Mouse (Mus musculus): ENCODE results near the gene Nbdy. TPM values are rescaled to one million over a fixed set of nuclear protein-coding genes. Genes with fewer than 3 reads are reported as not detected.

Gene Nbdy
- 10 to 100 TPM; 19.7 to 24.2 TPM for total RNA-seq (2021)
- 34.6 and 56.9 TPM in 2 replicates for polyA plus RNA-seq (2012; rRNA removed)
- long read RNA-seq, partial matches to known transcripts = 0 of 3 reads
- long read RNA-seq, other reads (novel, unspliced or antisense) = 0 of 3 reads

DNA sequence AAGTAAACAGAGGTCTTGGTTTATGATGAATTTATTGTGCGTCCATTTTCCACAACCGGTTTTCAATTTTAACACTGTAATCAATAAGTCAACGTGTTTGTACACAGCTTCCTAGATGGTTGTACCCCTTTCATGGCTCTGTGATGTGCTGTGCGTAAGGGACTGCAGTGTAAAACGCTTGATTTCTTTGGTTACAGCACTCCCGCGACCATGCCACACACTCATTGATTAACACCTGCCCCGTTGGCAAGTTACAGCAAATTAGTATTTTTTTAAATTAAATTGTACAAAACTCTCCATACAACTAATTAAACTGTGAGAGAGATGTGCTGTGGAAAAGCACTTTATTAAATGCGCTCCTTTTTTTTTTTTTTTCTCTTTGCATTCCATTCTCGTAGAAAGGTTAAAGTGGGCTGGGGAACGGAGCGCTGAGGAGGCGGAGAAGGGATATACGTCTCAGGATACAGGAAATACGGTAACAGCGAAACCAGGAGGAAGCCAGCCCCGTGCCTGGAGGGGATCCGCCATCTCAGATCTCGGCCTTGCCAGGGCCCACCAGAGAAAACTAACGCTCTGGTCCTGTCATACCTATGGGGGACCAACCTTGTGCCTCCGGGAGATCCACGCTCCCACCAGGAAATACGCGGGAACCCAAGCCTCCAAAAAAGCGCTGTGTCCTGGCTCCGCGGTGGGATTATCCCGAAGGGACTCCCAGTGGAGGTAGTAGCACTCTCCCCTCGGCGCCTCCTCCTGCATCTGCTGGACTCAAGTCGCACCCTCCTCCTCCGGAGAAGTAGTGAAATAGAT lies at the start of gene Nbdy:
Gene Nbdy (plus strand): TSS at position 481 of the 807 bp plus-strand sequence.
- 13% methylated on average over 32 of the region's 32 CpGs for WGBS
- H3K79me2 ChIP-seq (replicated peaks; ENCODE audit: control insufficient read depth, insufficient read depth, low read length) = no peaks in the 10 kb centered on the region
- peak within 1 kb of the TSS; percentile 58 for H3K4me3 ChIP-seq
- intact Hi-C loops (cut with DNase I) = no loop called here
- peak within 1 kb of the TSS; percentile 67 for H3K9ac ChIP-seq (ENCODE audit: low read depth, low read length)
- no peaks in the 10 kb centered on the region for H3K27me3 ChIP-seq (ENCODE audit: control insufficient read depth, insufficient read depth, low read length)
- H3K36me3 ChIP-seq (ENCODE audit: control insufficient read depth, insufficient read depth, low read length) = no peaks in the 10 kb centered on the region; the same call in 1 of the 2 replicates
- no peaks in the 10 kb centered on the region for H3K4me1 ChIP-seq (ENCODE audit: control insufficient read depth, insufficient read depth, low read length)
- TF ChIP-seq POLR2A (IDR thresholded peaks at IDR 0.05; ENCODE audit: insufficient read depth, low read depth, low read length) = peak; percentile 64
- TF ChIP-seq EP300 (IDR thresholded peaks at IDR 0.05; ENCODE audit: insufficient read depth, low read depth, low read length) = no peak
- no peak for TF ChIP-seq CTCF (IDR thresholded peaks at IDR 0.05)
- peak; percentile 66 to 68 for DNase-seq
- peak within 1 kb of the TSS; percentile 54 for H3K27ac ChIP-seq

DNA sequence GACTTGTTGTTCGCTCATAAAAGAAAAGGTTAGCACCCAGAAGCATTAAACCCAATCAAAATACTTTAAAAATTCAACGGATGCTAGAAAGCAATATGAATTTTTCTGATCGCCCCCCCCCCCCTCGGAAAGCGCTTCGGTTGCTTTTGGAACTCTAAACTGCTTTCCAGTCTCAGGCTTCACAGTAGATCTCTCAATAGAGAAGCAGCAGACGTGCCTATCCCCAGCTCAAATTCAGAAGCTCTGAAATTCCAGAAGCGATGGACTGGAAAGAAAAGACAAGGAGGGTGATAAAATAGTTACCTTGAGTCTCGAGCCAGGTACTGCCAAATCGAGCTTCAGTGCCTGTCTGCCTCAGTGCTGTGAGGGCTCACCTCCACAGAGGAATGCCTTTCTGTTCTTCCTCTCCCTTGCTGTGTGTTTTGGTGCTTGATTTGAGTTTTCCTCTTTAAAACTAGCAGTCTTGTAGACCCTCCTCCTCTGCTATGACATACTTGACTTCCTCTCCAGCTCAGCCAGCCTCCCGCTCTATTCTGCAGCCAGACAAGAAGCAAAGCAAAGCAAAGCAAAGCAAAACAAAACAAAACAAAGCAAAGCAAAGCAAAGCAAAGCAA lies 27.5 kb upstream of the Nbdy start, which contains the start of gene Kctd12b:
Gene Kctd12b (minus strand): TSS at position 610 of the 614 bp plus-strand sequence.
- H3K79me2 ChIP-seq (replicated peaks; ENCODE audit: control insufficient read depth, insufficient read depth, low read length) = no peaks in the 10 kb centered on the region
- H3K4me3 ChIP-seq = peak within 1 kb of the TSS; percentile 57
- H3K4me1 ChIP-seq (ENCODE audit: control insufficient read depth, insufficient read depth, low read length) = no peaks in the 10 kb centered on the region
- 22% methylated on average over 11 of the region's 11 CpGs for WGBS
- no peaks in the 10 kb centered on the region for H3K27me3 ChIP-seq (ENCODE audit: control insufficient read depth, insufficient read depth, low read length)
- no peaks in the 10 kb centered on the region for H3K36me3 ChIP-seq (ENCODE audit: control insufficient read depth, insufficient read depth, low read length)
- intact Hi-C loops (cut with DNase I) = loop anchor here (10.0 kb wide), 1 partner anchor 191 kb away; no protein-coding TSS in a partner anchor
- peak within 1 kb of the TSS; percentile 82 for H3K9ac ChIP-seq (ENCODE audit: low read depth, low read length)
- peak; percentile 79 for TF ChIP-seq POLR2A (IDR thresholded peaks at IDR 0.05; ENCODE audit: insufficient read depth, low read depth, low read length)
- TF ChIP-seq EP300 (IDR thresholded peaks at IDR 0.05; ENCODE audit: insufficient read depth, low read depth, low read length) = no peak
- peak; percentile 34 for DNase-seq
- H3K27ac ChIP-seq = peak within 1 kb of the TSS; percentile 82

DNA sequence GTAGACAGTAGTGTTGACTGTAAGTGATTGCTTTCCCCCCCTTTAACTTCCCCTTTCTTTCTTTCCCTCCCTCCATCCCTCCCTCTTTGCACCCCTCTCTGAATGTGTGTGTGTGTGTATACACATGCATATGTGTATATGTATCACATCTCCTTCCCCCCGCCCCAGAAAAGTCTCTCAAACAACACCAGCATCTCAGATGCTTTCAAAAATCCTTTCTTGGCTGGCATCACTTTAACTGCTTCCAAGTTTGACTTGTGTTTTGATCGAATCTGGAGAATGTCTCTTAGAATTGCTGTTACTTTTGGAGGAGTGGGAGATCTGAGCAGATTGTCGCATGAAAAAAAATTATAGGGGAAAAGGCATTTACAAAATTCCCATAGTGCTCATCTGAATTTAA lies 22.9 kb upstream of the Nbdy start:
- TF ChIP-seq POLR2A (IDR thresholded peaks at IDR 0.05; ENCODE audit: insufficient read depth, low read depth, low read length) (no peak), CTCF (IDR thresholded peaks at IDR 0.05) (no peak), EP300 (IDR thresholded peaks at IDR 0.05; ENCODE audit: insufficient read depth, low read depth, low read length) (no peak)
- 71% methylated on average over 3 of the region's 3 CpGs for WGBS

DNA sequence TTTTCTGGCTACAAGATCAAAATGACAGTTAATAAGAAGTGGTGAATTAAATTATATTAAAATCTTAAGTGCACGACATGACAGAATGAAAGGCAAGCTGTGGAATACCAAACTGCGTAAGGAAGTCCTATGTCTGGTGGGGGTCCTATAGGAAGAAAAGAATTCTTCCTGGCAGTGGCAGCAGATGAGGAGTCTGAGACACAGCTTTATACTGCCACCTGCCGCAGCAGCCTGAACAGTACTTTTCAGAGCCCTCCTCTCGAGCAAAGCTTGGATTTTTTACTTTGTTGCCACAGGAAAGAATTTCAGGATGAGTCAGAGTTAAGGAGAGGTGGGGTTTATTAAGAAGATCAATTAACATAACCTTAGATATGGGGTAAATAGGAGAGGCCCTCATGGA lies 15.7 kb upstream of the Nbdy start:
- DNase-seq = peak in 1 of 2 experiments; percentile 50
- Histone ChIP-seq H3K27me3 (ENCODE audit: control insufficient read depth, insufficient read depth, low read length) (no peaks in the 10 kb centered on the region), H3K9ac (ENCODE audit: low read depth, low read length) (no peak overlapping the region), H3K4me1 (ENCODE audit: control insufficient read depth, insufficient read depth, low read length) (no peaks in the 10 kb centered on the region), H3K36me3 (ENCODE audit: control insufficient read depth, insufficient read depth, low read length) (no peaks in the 10 kb centered on the region), H3K4me3 (no peak overlapping the region), H3K27ac (no peak overlapping the region), H3K79me2 (replicated peaks; ENCODE audit: control insufficient read depth, insufficient read depth, low read length) (no peaks in the 10 kb centered on the region)
- intact Hi-C loops (cut with DNase I) = loop anchor here (1.0 to 2.0 kb wide), 2 partner anchors 71 to 108 kb away; no protein-coding TSS in a partner anchor
- 33% methylated on average over 4 of the region's 4 CpGs for WGBS
- TF ChIP-seq CTCF (IDR thresholded peaks at IDR 0.05) = peak; percentile 80
- no peak for TF ChIP-seq EP300 (IDR thresholded peaks at IDR 0.05; ENCODE audit: insufficient read depth, low read depth, low read length)

More for the DNA sequence above, 22.9 kb upstream of the Nbdy start:
- no peak for DNase-seq
- Histone ChIP-seq H3K4me3 (no peak overlapping the region), H3K36me3 (ENCODE audit: control insufficient read depth, insufficient read depth, low read length) (no peaks in the 10 kb centered on the region), H3K27ac (no peak overlapping the region), H3K9ac (ENCODE audit: low read depth, low read length) (no peak overlapping the region), H3K79me2 (replicated peaks; ENCODE audit: control insufficient read depth, insufficient read depth, low read length) (no peaks in the 10 kb centered on the region), H3K4me1 (ENCODE audit: control insufficient read depth, insufficient read depth, low read length) (no peaks in the 10 kb centered on the region), H3K27me3 (ENCODE audit: control insufficient read depth, insufficient read depth, low read length) (no peaks in the 10 kb centered on the region)
- intact Hi-C loops (cut with DNase I) = no loop called here

DNA sequence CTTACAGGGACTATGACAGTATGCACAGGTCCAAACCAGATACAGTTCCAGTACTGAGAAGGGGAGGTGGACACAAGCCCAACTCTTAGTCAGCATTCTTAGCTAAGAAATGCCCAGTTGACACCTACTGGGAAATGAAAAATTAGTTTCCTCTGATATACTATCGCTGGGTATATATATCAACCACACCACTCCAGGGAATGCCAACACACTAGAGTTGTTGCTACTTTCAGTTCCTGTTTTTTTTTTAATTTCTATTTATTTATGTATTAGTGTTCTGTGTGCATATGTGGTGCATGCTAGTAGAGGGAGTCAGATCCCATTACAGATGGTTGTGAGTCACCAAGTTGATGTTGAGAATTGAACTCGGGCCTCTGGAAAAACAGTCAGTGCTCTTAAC lies 6.7 kb upstream of the Nbdy start:
- Histone ChIP-seq H3K36me3 (ENCODE audit: control insufficient read depth, insufficient read depth, low read length) (no peaks in the 10 kb centered on the region), H3K27me3 (ENCODE audit: control insufficient read depth, insufficient read depth, low read length) (no peaks in the 10 kb centered on the region), H3K27ac (no peak overlapping the region), H3K4me3 (no peak overlapping the region), H3K4me1 (ENCODE audit: control insufficient read depth, insufficient read depth, low read length) (no peaks in the 10 kb centered on the region), H3K9ac (ENCODE audit: low read depth, low read length) (no peak overlapping the region), H3K79me2 (replicated peaks; ENCODE audit: control insufficient read depth, insufficient read depth, low read length) (no peaks in the 10 kb centered on the region)
- intact Hi-C loops (cut with DNase I) = no loop called here
- TF ChIP-seq CTCF (IDR thresholded peaks at IDR 0.05) (no peak), POLR2A (IDR thresholded peaks at IDR 0.05; ENCODE audit: insufficient read depth, low read depth, low read length) (no peak), EP300 (IDR thresholded peaks at IDR 0.05; ENCODE audit: insufficient read depth, low read depth, low read length) (no peak)
- DNase-seq = no peak
- 76% methylated on average over 2 of the region's 2 CpGs for WGBS
